Mouse (Mus musculus): ENCODE measurements around the gene P2rx4. TPM values are rescaled to one million over a fixed set of nuclear protein-coding genes. Genes with fewer than 3 reads are reported as not detected.

The P2rx4 gene
- polyA plus RNA-seq, 1 experiment from 2014 or later: 6.6 TPM

GRCm38 (mm10) chr5:122756144-122756543, 48.8 kb downstream of the P2rx4 start:
- no peaks in the 10 kb centered on the region for H3K9me3 ChIP-seq (replicated peaks; ENCODE audit: control insufficient read depth, low read length)
- no peak overlapping the region for H3K27ac ChIP-seq (ENCODE audit: low read depth, low read length)
- no peaks in the 10 kb centered on the region for H3K27me3 ChIP-seq (replicated peaks; ENCODE audit: control insufficient read depth, insufficient read depth, low read length)
- no peak overlapping the region for H3K4me3 ChIP-seq (ENCODE audit: low read depth, low read length)
- H3K9ac ChIP-seq (ENCODE audit: low read length): no peak overlapping the region
- DNase-seq (ENCODE audit: low spot score) (no peak), ATAC-seq (no peak)
- WGBS: 62% methylated on average over 6 of the region's 6 CpGs
- no peaks in the 10 kb centered on the region for H3K4me1 ChIP-seq (ENCODE audit: control insufficient read depth, insufficient read depth, low read length)
- peaks cover 29% of the 10 kb centered on the region for H3K36me3 ChIP-seq (ENCODE audit: control insufficient read depth, insufficient read depth, low read length)
- H3K4me2 ChIP-seq (ENCODE audit: low read length): no peak overlapping the region

GRCm38 (mm10) chr5:122756680-122757079, 49.3 kb downstream of the P2rx4 start:
- 77% methylated on average over 7 of the region's 7 CpGs for WGBS
- Histone ChIP-seq H3K27ac (ENCODE audit: low read depth, low read length) (no peak overlapping the region), H3K4me3 (ENCODE audit: low read depth, low read length) (no peak overlapping the region), H3K9ac (ENCODE audit: low read length) (no peak overlapping the region), H3K36me3 (ENCODE audit: control insufficient read depth, insufficient read depth, low read length) (peaks cover 29% of the 10 kb centered on the region), H3K4me1 (ENCODE audit: control insufficient read depth, insufficient read depth, low read length) (no peaks in the 10 kb centered on the region), H3K4me2 (ENCODE audit: low read length) (no peak overlapping the region), H3K9me3 (replicated peaks; ENCODE audit: control insufficient read depth, low read length) (no peaks in the 10 kb centered on the region), H3K27me3 (replicated peaks; ENCODE audit: control insufficient read depth, insufficient read depth, low read length) (no peaks in the 10 kb centered on the region)
- no peak for ATAC-seq
- no peak for DNase-seq (ENCODE audit: low spot score)

GRCm38 (mm10) chr5:122763271-122764031, 56.1 kb downstream of the P2rx4 start:
- no peak overlapping the region for H3K27ac ChIP-seq (ENCODE audit: low read depth, low read length)
- no peak overlapping the region for H3K4me2 ChIP-seq (ENCODE audit: low read length)
- no peaks in the 10 kb centered on the region for H3K9me3 ChIP-seq (replicated peaks; ENCODE audit: control insufficient read depth, low read length)
- H3K27me3 ChIP-seq (replicated peaks; ENCODE audit: control insufficient read depth, insufficient read depth, low read length): no peaks in the 10 kb centered on the region
- no peaks in the 10 kb centered on the region for H3K4me1 ChIP-seq (ENCODE audit: control insufficient read depth, insufficient read depth, low read length)
- H3K4me3 ChIP-seq (ENCODE audit: low read depth, low read length): no peak overlapping the region
- DNase-seq (ENCODE audit: low spot score): no peak
- H3K36me3 ChIP-seq (ENCODE audit: control insufficient read depth, insufficient read depth, low read length): peaks cover 28% of the 10 kb centered on the region
- WGBS: 90% methylated on average over 29 of the region's 29 CpGs
- ATAC-seq: no peak
- no peak overlapping the region for H3K9ac ChIP-seq (ENCODE audit: low read length)

GRCm38 (mm10) chr5:122764032-122764464, 56.7 kb downstream of the P2rx4 start:
- H3K9ac ChIP-seq (ENCODE audit: low read length): no peak overlapping the region
- H3K27me3 ChIP-seq (replicated peaks; ENCODE audit: control insufficient read depth, insufficient read depth, low read length): no peaks in the 10 kb centered on the region
- H3K4me3 ChIP-seq (ENCODE audit: low read depth, low read length): no peak overlapping the region
- H3K4me2 ChIP-seq (ENCODE audit: low read length): no peak overlapping the region
- H3K36me3 ChIP-seq (ENCODE audit: control insufficient read depth, insufficient read depth, low read length): peaks cover 22% of the 10 kb centered on the region
- H3K9me3 ChIP-seq (replicated peaks; ENCODE audit: control insufficient read depth, low read length): no peaks in the 10 kb centered on the region
- no peak overlapping the region for H3K27ac ChIP-seq (ENCODE audit: low read depth, low read length)
- DNase-seq (ENCODE audit: low spot score) (no peak), ATAC-seq (no peak)
- WGBS: 62% methylated on average over 10 of the region's 10 CpGs
- no peaks in the 10 kb centered on the region for H3K4me1 ChIP-seq (ENCODE audit: control insufficient read depth, insufficient read depth, low read length)

- H3K9ac ChIP-seq (ENCODE audit: low read length): no peak overlapping the region
- WGBS: 78% methylated on average over 11 of the region's 11 CpGs
- H3K4me3 ChIP-seq (ENCODE audit: low read depth, low read length): no peak overlapping the region
- DNase-seq (ENCODE audit: low spot score) (no peak), ATAC-seq (no peak)
- peaks cover 22% of the 10 kb centered on the region for H3K36me3 ChIP-seq (ENCODE audit: control insufficient read depth, insufficient read depth, low read length)
- no peak overlapping the region for H3K4me2 ChIP-seq (ENCODE audit: low read length)
- H3K27ac ChIP-seq (ENCODE audit: low read depth, low read length): no peak overlapping the region
- H3K27me3 ChIP-seq (replicated peaks; ENCODE audit: control insufficient read depth, insufficient read depth, low read length): no peaks in the 10 kb centered on the region
- no peaks in the 10 kb centered on the region for H3K4me1 ChIP-seq (ENCODE audit: control insufficient read depth, insufficient read depth, low read length)
- no peaks in the 10 kb centered on the region for H3K9me3 ChIP-seq (replicated peaks; ENCODE audit: control insufficient read depth, low read length)
These were observed 59.9 kb downstream of the P2rx4 start for GRCm38 (mm10) chr5:122767283-122767682.

- WGBS: 86% methylated on average over 15 of the region's 15 CpGs
- no peak overlapping the region for H3K9ac ChIP-seq (ENCODE audit: low read length)
- H3K27ac ChIP-seq (ENCODE audit: low read depth, low read length): no peak overlapping the region
- H3K4me2 ChIP-seq (ENCODE audit: low read length): no peak overlapping the region
- H3K27me3 ChIP-seq (replicated peaks; ENCODE audit: control insufficient read depth, insufficient read depth, low read length): no peaks in the 10 kb centered on the region
- DNase-seq (ENCODE audit: low spot score) (no peak), ATAC-seq (no peak)
- H3K4me3 ChIP-seq (ENCODE audit: low read depth, low read length): no peak overlapping the region
- H3K36me3 ChIP-seq (ENCODE audit: control insufficient read depth, insufficient read depth, low read length): 0 out of 2 replicates have a peak, but pooled peaks cover 7% of the 10 kb centered on the region
- H3K9me3 ChIP-seq (replicated peaks; ENCODE audit: control insufficient read depth, low read length): no peaks in the 10 kb centered on the region
- no peaks in the 10 kb centered on the region for H3K4me1 ChIP-seq (ENCODE audit: control insufficient read depth, insufficient read depth, low read length)
These were observed 61.8 kb downstream of the P2rx4 start for GRCm38 (mm10) chr5:122769101-122769568.

GRCm38 (mm10) chr5:122770304-122770703, 63.0 kb downstream of the P2rx4 start:
- ATAC-seq (no peak), DNase-seq (ENCODE audit: low spot score) (no peak)
- 80% methylated on average over 7 of the region's 7 CpGs for WGBS
- Histone ChIP-seq H3K4me2 (ENCODE audit: low read length) (no peak overlapping the region), H3K4me3 (ENCODE audit: low read depth, low read length) (no peak overlapping the region), H3K4me1 (ENCODE audit: control insufficient read depth, insufficient read depth, low read length) (no peaks in the 10 kb centered on the region), H3K9ac (ENCODE audit: low read length) (no peak overlapping the region), H3K36me3 (ENCODE audit: control insufficient read depth, insufficient read depth, low read length) (0 out of 2 replicates have a peak, but pooled peaks cover 7% of the 10 kb centered on the region), H3K27me3 (replicated peaks; ENCODE audit: control insufficient read depth, insufficient read depth, low read length) (no peaks in the 10 kb centered on the region), H3K27ac (ENCODE audit: low read depth, low read length) (no peak overlapping the region), H3K9me3 (replicated peaks; ENCODE audit: control insufficient read depth, low read length) (no peaks in the 10 kb centered on the region)

- no peaks in the 10 kb centered on the region for H3K4me1 ChIP-seq (ENCODE audit: control insufficient read depth, insufficient read depth, low read length)
- 0 out of 2 replicates have a peak, but pooled peaks cover 7% of the 10 kb centered on the region for H3K36me3 ChIP-seq (ENCODE audit: control insufficient read depth, insufficient read depth, low read length)
- H3K4me2 ChIP-seq (ENCODE audit: low read length): no peak overlapping the region
- ATAC-seq (no peak), DNase-seq (ENCODE audit: low spot score) (no peak)
- H3K27ac ChIP-seq (ENCODE audit: low read depth, low read length): no peak overlapping the region
- H3K9me3 ChIP-seq (replicated peaks; ENCODE audit: control insufficient read depth, low read length): no peaks in the 10 kb centered on the region
- no peak overlapping the region for H3K4me3 ChIP-seq (ENCODE audit: low read depth, low read length)
- WGBS: 84% methylated on average over 10 of the region's 10 CpGs
- H3K27me3 ChIP-seq (replicated peaks; ENCODE audit: control insufficient read depth, insufficient read depth, low read length): no peaks in the 10 kb centered on the region
- no peak overlapping the region for H3K9ac ChIP-seq (ENCODE audit: low read length)
These were observed 63.5 kb downstream of the P2rx4 start for GRCm38 (mm10) chr5:122770806-122771261.

- WGBS: 94% methylated on average over 9 of the region's 9 CpGs
These were observed 64.1 kb downstream of the P2rx4 start for GRCm38 (mm10) chr5:122771428-122771827.

More at GRCm38 (mm10) chr5:122771428-122771827, 64.1 kb downstream of the P2rx4 start:
- no peak overlapping the region for H3K27ac ChIP-seq (ENCODE audit: low read depth, low read length)
- no peaks in the 10 kb centered on the region for H3K27me3 ChIP-seq (replicated peaks; ENCODE audit: control insufficient read depth, insufficient read depth, low read length)
- no peak overlapping the region for H3K9ac ChIP-seq (ENCODE audit: low read length)
- H3K36me3 ChIP-seq (ENCODE audit: control insufficient read depth, insufficient read depth, low read length): 0 out of 2 replicates have a peak, but pooled peaks cover 7% of the 10 kb centered on the region
- no peak overlapping the region for H3K4me2 ChIP-seq (ENCODE audit: low read length)
- no peak overlapping the region for H3K4me3 ChIP-seq (ENCODE audit: low read depth, low read length)
- no peaks in the 10 kb centered on the region for H3K4me1 ChIP-seq (ENCODE audit: control insufficient read depth, insufficient read depth, low read length)
- H3K9me3 ChIP-seq (replicated peaks; ENCODE audit: control insufficient read depth, low read length): no peaks in the 10 kb centered on the region
- DNase-seq (ENCODE audit: low spot score): no peak
- no peak for ATAC-seq

Measured in forebrain, embryonic 14.5 days (tissue).